In the genomic region with DNA sequence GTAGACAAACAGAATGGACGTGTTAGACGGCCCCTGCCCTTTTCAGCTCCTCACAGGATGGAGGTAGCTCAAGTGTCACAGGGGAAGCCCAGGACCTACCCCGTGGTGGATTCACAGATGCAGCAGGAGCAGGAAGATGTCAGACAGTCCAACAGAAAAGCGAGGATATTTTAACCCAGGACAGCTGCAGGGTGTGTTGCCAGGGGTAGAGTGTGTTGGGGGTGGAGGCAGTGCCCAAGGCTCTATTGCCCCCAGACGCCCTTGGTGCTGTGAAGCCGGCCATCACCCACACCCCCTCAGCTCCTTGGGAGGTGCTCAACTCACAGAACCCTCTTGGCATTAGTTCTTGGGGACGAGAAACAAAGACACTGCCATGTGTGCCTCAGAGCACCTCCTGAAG, we compare ENCODE assay signal across 9 mouse cellular contexts. TPM values are rescaled to one million over a fixed set of nuclear protein-coding genes. Genes with fewer than 3 reads are reported as not detected.
DNase-seq lines count a peak whose midpoint lies in the region; ATAC-seq and TF ChIP-seq lines count a peak whose summit lies in the region.
"Had no signal": no experiment of that assay in that cellular context is flagged by ENCODE, and none has a peak within 500 bp of the region (broad histone marks: within the 10 kb centered on the region; RNA-seq: fewer than 3 reads in every experiment).

No protein-coding gene starts in this region.

- intact Hi-C loops in heart, postnatal 25 days (cut with DNase I), result no loop called here

- no peaks in the 10 kb centered on the region for H3K9me3 ChIP-seq in heart, embryonic 12.5 days (replicated peaks)
- no peaks in the 10 kb centered on the region for H3K9me3 ChIP-seq in forebrain, embryonic 16.5 days (ENCODE audit: control insufficient read depth, low read length)
- no peaks in the 10 kb centered on the region for H3K9me3 ChIP-seq in limb, embryonic 14.5 days (ENCODE audit: control insufficient read depth, low read length)
- no peaks in the 10 kb centered on the region for H3K9me3 ChIP-seq in liver, embryonic 12.5 days (replicated peaks)

- no peaks in the 10 kb centered on the region for H3K36me3 ChIP-seq in heart, embryonic 12.5 days
- no peaks in the 10 kb centered on the region for H3K36me3 ChIP-seq in forebrain, embryonic 16.5 days (ENCODE audit: control insufficient read depth, insufficient read depth)
- no peaks in the 10 kb centered on the region for H3K36me3 ChIP-seq in limb, embryonic 14.5 days (ENCODE audit: control insufficient read depth, insufficient read depth, low read length)
- no peaks in the 10 kb centered on the region for H3K36me3 ChIP-seq in liver, embryonic 12.5 days

- H3K9ac ChIP-seq in heart, embryonic 12.5 days, result peak overlapping the region; percentile 9; the same call in 1 of the 2 replicates
- H3K9ac ChIP-seq in forebrain, embryonic 16.5 days (replicated peaks; ENCODE audit: low read depth, low read length), result no peak overlapping the region; the same call in 1 of the 2 replicates
- H3K9ac ChIP-seq in limb, embryonic 14.5 days (ENCODE audit: low read depth, low read length, severe bottlenecking), result peak overlapping the region; percentile 45
- H3K9ac ChIP-seq in liver, embryonic 12.5 days, result no peak overlapping the region

- peak overlapping the region; percentile 39 for H3K4me2 ChIP-seq in heart, embryonic 12.5 days
- peak overlapping the region; percentile 18 for H3K4me2 ChIP-seq in forebrain, embryonic 16.5 days (ENCODE audit: low read length)
- peak overlapping the region; percentile 42 for H3K4me2 ChIP-seq in limb, embryonic 14.5 days (replicated peaks; ENCODE audit: low read depth, low read length, severe bottlenecking)
- H3K4me2 ChIP-seq in liver, embryonic 12.5 days, result no peak overlapping the region

- H3K4me1 ChIP-seq in heart, embryonic 12.5 days (replicated peaks), result peaks cover 40% of the 10 kb centered on the region
- H3K4me1 ChIP-seq in forebrain, embryonic 16.5 days (replicated peaks; ENCODE audit: control insufficient read depth, insufficient read depth, low read length), result peaks cover 11% of the 10 kb centered on the region
- H3K4me1 ChIP-seq in limb, embryonic 14.5 days (ENCODE audit: control insufficient read depth, insufficient read depth, low read length), result peaks cover 25% of the 10 kb centered on the region
- peaks cover 4% of the 10 kb centered on the region; the same call in 1 of the 2 replicates for H3K4me1 ChIP-seq in liver, embryonic 12.5 days

- no peak for ATAC-seq in heart, embryonic 12.5 days (ENCODE audit: insufficient number of reproducible peaks, low FRiP score)
- no peak; the same call in 1 of the 2 replicates for ATAC-seq in forebrain, embryonic 16.5 days
- ATAC-seq in limb, embryonic 14.5 days (ENCODE audit: low FRiP score, low read depth), result no peak
- ATAC-seq in liver, embryonic 12.5 days, result no peak

- H3K4me3 ChIP-seq in heart, embryonic 12.5 days, result no peak overlapping the region
- H3K4me3 ChIP-seq in forebrain, embryonic 16.5 days (replicated peaks; ENCODE audit: low read length), result no peak overlapping the region; the same call in 1 of the 2 replicates
- no peak overlapping the region; the same call in 1 of the 2 replicates for H3K4me3 ChIP-seq in limb, embryonic 14.5 days (replicated peaks; ENCODE audit: low read length)
- H3K4me3 ChIP-seq in liver, embryonic 12.5 days, result no peak overlapping the region

- WGBS in heart, embryonic 12.5 days, result 38% methylated on average over 7 of the region's 7 CpGs
- 25% methylated on average over 7 of the region's 7 CpGs for WGBS in forebrain, embryonic 16.5 days
- WGBS in limb, embryonic 14.5 days, result 15% methylated on average over 7 of the region's 7 CpGs
- 40% methylated on average over 7 of the region's 7 CpGs for WGBS in liver, embryonic 12.5 days (ENCODE audit: insufficient replicate concordance)

- H3K27me3 ChIP-seq in heart, embryonic 12.5 days (replicated peaks), result peaks cover 20% of the 10 kb centered on the region
- H3K27me3 ChIP-seq in forebrain, embryonic 16.5 days (replicated peaks; ENCODE audit: control insufficient read depth, insufficient read depth, low read length), result no peaks in the 10 kb centered on the region
- no peaks in the 10 kb centered on the region for H3K27me3 ChIP-seq in limb, embryonic 14.5 days (ENCODE audit: control insufficient read depth, insufficient read depth, low read length)
- no peaks in the 10 kb centered on the region for H3K27me3 ChIP-seq in liver, embryonic 12.5 days (replicated peaks)

- no peak for TF ChIP-seq POLR2A in limb, embryonic 14.5 days (IDR thresholded peaks at IDR 0.05; ENCODE audit: borderline replicate concordance, extremely low read depth, insufficient read depth, insufficient read length)

- no peak overlapping the region for H3K27ac ChIP-seq in heart, embryonic 12.5 days (ENCODE audit: poor library complexity, severe bottlenecking)
- no peak overlapping the region for H3K27ac ChIP-seq in forebrain, embryonic 16.5 days (ENCODE audit: low read length)
- peak overlapping the region; percentile 39 for H3K27ac ChIP-seq in limb, embryonic 14.5 days (replicated peaks; ENCODE audit: low read depth, low read length)
- no peak overlapping the region for H3K27ac ChIP-seq in liver, embryonic 12.5 days

- DNase-seq in heart, postnatal 25 days (ENCODE audit: low spot score), result no peak
- DNase-seq in 3134 (ENCODE audit: extremely low read depth, insufficient read length, low spot score), result peak; percentile 55
- DNase-seq in limb, embryonic 14.5 days (ENCODE audit: low spot score), result no peak
- DNase-seq in cerebellum, adult 9-10 months, result no peak
- DNase-seq in thymus, postnatal 14 days, result no peak
- DNase-seq: cerebellum, postnatal 14 days had no signal

RNA-seq across cellular contexts. Expression of a gene that starts 40.8 kb away (rescaled TPM):
- 67.2 and 70.3 TPM in 2 replicates for polyA plus RNA-seq in heart, embryonic 12.5 days (2016; fragmentation: Nextera tagmentation; extraction: Ambion mirVana)
- 100 to 1,000 TPM; 366 to 368 TPM for total RNA-seq in heart, postnatal 25 days (2021)
- polyA plus RNA-seq in forebrain, embryonic 16.5 days (2015; fragmentation: Nextera tagmentation; extraction: Ambion mirVana), result 70.4 and 72.7 TPM in 2 replicates
- polyA plus RNA-seq in limb, embryonic 14.5 days (2012; rRNA removed), result 75.5 and 107 TPM in 2 replicates
- 72.8 and 76.2 TPM in 2 replicates for polyA plus RNA-seq in limb, embryonic 14.5 days (2014; fragmentation: Nextera tagmentation; extraction: Ambion mirVana)
- 5.5 and 7.2 TPM in 2 replicates for polyA plus RNA-seq in liver, embryonic 12.5 days (2016; fragmentation: Nextera tagmentation; extraction: Ambion mirVana)

Comparison
In these comparisons a context has a peak if more than half of its experiments do, and no peak if none do; other contexts are left out.
1. H3K9ac ChIP-seq: peak in heart, embryonic 12.5 days (single experiment) and limb, embryonic 14.5 days (single experiment); none in forebrain, embryonic 16.5 days (single experiment) and liver, embryonic 12.5 days (single experiment).